Mouse (Mus musculus): ENCODE results near the gene Acyp1.

The Acyp1 gene

DNA sequence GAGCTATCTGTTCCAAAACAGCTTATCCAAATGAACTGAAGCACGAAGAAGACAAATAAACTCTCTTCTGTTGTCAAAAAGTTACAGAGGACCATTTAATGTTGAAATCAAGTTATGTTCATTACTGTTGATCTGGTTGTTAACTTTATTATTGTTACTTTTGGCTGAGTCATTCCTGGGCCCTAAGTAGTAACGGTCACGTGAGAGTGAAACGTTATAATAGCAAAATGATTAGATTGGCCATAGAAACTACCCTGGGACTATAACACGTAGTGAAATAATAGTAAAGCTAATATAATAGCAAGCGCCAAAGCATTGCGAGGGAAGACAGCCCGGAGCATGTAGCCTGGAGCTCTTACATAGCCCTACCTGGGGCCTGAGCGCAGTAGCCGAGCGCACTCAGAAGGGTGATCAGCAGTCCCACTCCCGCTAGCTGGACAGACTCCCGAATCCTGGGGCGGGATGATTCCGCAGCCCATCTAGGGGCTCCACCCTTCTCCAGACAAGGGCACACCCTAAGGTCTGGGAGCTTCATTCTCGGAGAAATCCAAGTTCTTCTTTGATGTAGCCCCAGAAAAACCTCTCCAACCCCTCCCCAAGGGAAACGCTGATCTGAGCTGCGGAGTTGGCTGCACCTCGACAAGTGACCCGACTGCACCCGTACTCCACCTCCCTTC lies at the start of gene Acyp1:
Gene Acyp1 (minus strand): TSS at position 630 of the 677 bp plus-strand sequence.
- DNase-seq (ENCODE audit: low read depth, low spot score) = no peak

DNA sequence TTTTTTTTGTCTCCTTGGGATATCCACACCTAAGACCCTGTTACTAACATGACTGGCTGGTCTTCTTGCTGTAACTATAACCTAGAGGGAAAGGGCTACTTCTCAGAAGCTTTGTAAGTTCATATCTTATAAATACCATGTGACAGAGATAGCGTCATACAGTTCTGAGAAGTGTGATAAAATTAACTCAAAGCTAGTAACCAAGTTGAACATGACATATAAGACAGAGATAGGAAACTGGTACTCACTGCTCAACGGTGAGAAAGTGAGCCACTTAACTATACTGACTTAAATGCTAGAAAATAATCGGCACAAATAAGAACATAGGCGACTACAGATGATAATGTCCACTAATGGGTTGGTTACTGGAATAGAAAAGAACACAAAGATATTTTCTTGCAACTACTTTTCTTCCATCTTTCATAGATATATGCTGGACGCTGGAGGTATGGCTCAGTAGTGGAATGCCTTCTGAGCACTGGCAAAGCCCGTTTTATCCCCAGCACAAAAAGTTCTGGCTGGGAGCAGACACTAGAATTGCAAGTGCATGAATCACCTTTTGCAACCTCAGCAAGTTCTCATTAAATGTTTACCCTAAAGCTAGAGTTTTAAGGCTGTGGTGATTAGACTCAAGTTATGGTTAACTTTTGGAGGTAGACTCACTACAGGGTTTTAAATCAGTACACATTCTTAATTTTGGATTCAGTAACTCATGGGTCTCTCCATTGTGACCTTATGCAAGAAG lies 49.5 kb upstream of the Acyp1 start:
- no peak for DNase-seq (ENCODE audit: low read depth, low spot score)

DNA sequence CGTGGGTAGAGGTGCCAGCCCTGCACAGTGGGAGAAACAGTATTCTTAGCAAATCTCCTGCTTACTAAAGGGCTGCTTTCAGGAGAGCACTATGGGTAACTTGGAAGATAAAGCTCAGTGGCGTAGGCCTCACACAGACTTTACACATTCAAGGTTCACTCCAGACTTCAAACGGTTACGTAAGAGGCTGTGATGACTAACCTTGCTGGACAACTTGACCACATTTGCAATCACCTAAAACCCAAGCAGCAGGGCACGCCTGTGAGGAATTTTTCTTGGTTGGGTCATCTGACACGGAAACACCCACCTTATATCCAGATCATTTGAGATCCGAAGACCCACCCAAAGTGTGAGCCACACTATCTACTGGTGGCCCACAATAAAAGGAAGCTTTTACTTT lies 41.9 kb upstream of the Acyp1 start:
- no peak for DNase-seq (ENCODE audit: low read depth, low spot score)

GRCm38 (mm10) chr12:85308651-85309050 lies 20.4 kb upstream of the Acyp1 start:
- DNase-seq (ENCODE audit: low read depth, low spot score) = no peak

GRCm38 (mm10) chr12:85305247-85305892 lies 17.1 kb upstream of the Acyp1 start:
- DNase-seq (ENCODE audit: low read depth, low spot score) = peak; percentile 82

DNA sequence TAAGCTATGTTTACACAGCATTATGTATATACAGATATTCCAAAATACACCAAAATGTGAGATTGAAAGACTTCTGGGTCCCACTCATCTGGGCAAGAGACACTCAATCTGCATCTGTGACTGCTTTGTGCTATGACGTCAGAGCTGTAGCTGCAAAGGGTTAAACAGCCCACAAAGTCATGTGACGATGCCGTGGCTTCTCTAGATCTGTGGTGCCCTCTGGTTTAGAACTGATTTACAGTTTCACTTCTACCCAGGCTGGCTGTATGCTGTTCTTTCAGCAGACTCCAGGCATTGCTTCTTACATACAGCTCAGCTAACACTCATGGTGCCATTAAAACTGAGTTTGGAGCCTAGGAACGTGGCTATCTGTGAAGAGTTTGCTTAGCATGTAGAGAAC lies 16.5 kb upstream of the Acyp1 start:
- no peak for DNase-seq (ENCODE audit: low read depth, low spot score)

- no peak for DNase-seq (ENCODE audit: low read depth, low spot score)
Measured at GRCm38 (mm10) chr12:85303256-85303655, 15.0 kb upstream of the Acyp1 start.

GRCm38 (mm10) chr12:85298835-85299180 lies 10.6 kb upstream of the Acyp1 start:
- DNase-seq (ENCODE audit: low read depth, low spot score) = no peak

- DNase-seq (ENCODE audit: low read depth, low spot score) = no peak
Measured at GRCm38 (mm10) chr12:85298127-85298834, 10.0 kb upstream of the Acyp1 start.

DNA sequence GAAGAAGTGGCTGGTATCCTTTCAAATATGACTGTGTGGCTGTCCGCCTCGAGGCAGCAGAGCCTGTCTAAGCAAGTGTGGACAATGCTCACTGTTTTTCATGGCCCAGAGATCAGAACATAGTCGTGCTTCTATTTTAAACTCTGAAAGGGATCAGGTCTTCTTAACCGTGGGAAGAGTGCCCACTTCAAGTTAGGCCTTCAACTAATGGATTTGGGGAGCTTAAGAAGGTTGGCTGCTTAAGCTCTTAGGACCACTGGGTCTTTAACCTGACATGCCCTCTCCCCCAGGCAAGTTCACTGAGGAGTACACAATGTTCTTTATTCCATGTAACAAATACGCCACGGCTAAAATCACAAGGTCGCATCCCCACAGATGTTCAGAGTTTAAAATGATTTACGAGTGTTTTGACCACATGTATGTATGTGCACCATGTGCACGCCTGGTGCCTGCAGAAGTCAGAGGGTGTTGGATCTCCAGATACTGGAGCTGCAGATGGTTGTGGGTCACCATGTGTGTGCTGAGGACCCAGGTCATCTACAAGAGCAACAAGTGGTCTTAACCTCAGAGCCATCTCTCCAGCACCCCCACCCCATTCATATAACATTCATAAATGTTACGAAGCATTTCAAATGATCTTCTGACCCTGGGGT lies 9.2 kb upstream of the Acyp1 start:
- no peak for DNase-seq (ENCODE audit: low read depth, low spot score)

GRCm38 (mm10) chr12:85296915-85297314 lies 8.7 kb upstream of the Acyp1 start:
- DNase-seq (ENCODE audit: low read depth, low spot score) = no peak

DNA sequence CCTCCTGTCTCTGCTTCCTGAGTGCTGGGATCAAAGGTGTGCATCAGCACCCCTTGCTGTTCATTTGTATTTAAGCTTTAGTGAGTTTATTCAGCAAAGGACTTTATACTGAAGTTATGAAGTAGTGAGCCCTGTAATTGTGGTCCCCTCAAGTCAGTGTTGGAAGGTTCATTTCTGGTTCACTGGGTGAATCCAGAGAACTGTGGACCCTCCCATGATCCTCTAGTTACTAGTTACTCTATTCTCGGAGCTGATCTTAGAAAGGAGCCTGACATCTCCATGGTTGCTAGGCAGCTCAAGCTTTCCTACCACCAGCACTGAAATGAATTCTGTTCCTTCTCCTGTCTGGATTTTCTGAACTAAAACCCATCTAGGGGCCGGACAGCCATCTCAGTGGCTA lies 7.3 kb upstream of the Acyp1 start:
- DNase-seq (ENCODE audit: low read depth, low spot score) = no peak

GRCm38 (mm10) chr12:85292906-85293305 lies 4.7 kb upstream of the Acyp1 start:
- DNase-seq (ENCODE audit: low read depth, low spot score) = no peak

DNA sequence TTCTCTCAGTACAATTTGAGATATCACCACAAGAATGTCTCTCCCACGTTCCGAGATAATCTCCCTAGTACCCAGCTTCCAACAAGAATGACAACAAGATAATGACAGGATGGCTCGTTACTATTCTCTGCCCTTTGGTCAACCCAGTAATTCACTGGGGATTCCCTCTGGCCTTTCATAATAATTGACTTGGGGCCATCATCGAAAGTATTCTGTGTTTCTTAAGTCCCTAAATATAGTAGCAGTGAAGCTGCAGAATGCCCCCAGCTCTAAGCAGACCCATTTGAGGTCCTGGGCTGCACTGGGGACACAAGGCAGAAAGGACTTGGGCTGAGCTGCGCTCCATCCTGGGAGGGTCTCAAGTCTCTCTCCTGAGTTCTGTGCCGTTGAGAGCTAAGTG lies 4.0 kb upstream of the Acyp1 start:
- DNase-seq (ENCODE audit: low read depth, low spot score) = no peak

DNA sequence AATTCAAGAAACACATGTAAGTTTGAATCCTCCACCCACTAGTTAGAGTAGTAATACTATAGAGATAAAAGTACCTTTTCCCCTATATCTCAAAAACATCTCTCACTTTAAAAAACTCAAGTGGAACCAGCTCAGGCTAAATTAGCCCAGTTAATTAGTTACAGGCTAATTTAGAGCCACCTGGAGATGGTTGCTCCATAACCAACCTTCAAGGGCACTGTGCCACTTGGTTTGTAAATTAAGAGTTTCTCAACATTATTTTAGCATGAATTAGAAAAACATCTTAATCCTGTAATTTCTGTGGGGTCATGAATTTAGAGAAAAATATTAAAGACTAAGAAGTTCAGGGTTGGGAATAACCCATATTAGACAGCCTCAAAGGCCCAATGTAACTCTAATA lies 3.3 kb upstream of the Acyp1 start:
- DNase-seq (ENCODE audit: low read depth, low spot score) = no peak

- no peak for DNase-seq (ENCODE audit: low read depth, low spot score)
Measured at GRCm38 (mm10) chr12:85290633-85291032, 2.4 kb upstream of the Acyp1 start.

DNA sequence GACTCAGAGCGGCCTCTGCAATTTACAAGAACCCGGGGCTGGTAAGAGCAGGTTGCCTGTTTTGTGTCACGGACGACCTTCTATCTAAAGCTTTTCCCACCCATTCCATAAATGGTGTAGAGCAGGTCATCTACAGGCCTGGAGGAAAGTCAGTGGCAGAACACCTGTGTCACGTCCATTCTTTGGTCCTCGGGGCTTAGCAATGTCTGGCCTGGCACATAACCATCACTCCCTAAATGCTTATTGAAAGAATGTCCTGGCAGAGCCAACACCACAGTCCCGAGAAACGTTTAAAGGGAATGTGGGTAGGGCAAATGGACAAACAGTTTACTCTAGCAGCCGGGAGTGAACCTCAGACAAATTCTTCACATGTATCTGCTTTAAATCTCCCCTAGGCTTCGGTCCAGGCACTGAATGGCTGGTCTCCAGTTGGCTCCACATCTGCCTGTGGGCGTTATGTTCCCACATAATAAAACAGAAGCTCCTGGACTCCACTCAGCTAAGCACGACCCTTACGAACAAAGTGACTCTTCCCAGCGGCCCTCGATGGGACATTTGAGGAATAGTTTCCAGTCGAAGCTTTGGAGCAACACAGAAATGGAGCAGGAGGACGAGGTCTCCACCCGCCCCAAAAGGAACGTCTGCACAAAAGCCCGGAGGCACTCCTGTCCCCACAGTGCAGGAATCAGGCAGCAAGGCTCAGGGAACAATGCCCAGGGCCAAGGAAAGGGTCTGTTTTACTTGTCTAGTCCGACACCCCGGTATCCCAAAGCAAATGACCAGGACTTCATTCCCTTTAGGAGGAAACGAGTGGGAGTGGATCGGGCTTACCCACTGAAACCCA lies 1.1 kb upstream of the Acyp1 start:
- no peak for DNase-seq (ENCODE audit: low read depth, low spot score)

GRCm38 (mm10) chr12:85288486-85289156 lies 383 bp upstream of the Acyp1 start, which contains the start of gene Zc2hc1c:
TSS of gene Zc2hc1c (plus strand) at chr12:85288591.
- peak; percentile 96 for DNase-seq (ENCODE audit: low read depth, low spot score)

DNA sequence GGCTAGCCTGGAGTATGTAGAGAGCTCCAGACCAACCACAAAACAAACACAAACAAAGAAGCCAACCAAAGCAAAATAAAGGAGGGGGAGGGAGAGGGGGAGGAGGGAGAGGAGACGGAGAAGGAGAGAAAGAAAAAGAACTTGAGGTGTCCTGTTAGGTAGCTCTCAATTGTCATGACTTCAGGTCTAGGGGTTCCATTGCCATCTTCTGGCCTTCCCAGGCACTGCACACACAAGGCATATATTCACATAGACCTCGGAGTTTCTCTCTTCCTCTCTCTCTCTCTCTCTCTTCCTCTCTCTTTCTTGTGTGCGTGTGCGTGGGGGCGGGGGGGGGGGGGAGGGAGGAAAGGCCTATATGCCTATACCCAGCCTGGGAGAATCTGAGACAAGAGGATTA lies 1.3 kb downstream of the Acyp1 start:
- DNase-seq (ENCODE audit: low read depth, low spot score) = peak; percentile 68

DNA sequence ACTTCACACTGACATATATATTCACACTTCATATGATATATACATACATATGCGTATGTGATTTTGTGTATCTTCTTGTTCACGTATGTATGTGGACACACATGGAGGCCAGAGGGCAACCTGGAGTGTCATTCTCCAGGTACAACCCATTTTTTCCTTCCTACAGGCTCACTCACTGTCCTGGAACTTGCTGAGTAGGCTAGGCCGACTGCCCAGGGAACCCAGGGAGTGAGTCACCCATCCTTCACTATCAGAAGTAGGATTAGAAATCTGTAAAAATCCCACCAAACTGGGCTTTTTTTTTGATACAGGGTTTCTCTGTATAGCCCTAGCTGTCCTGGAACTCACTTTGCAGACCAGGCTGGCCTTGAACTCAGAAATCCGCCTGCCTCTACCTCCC lies 3.2 kb downstream of the Acyp1 start:
- DNase-seq (ENCODE audit: low read depth, low spot score) = no peak
